Mouse (Mus musculus) frontal cortex, adult 2 months (tissue): Measurements from ENCODE around the gene Bag2. TPM values are rescaled to one million over a fixed set of nuclear protein-coding genes. Genes with fewer than 3 reads are reported as not detected.

Experiments
- DNase-seq, 2 experiments: peaks; one replicate each; pipeline ENCODE4 v3.0.0; 2022; ENCODE audit warnings: low spot score in 1 of 2; ENCODE audit errors: extremely low spot score in 1 of 2
- polyA plus RNA-seq: library from polyadenylated mRNA; depleted of rRNA; stranded (reverse); fragments of >200 nt; gene quantifications from 2 replicates; pipeline ENCODE4 v1.2.3, GENCODE M21; 2012; rRNA removed

Bag2 gene
- polyA plus RNA-seq, 1 experiment, result 14.6 TPM

DNA sequence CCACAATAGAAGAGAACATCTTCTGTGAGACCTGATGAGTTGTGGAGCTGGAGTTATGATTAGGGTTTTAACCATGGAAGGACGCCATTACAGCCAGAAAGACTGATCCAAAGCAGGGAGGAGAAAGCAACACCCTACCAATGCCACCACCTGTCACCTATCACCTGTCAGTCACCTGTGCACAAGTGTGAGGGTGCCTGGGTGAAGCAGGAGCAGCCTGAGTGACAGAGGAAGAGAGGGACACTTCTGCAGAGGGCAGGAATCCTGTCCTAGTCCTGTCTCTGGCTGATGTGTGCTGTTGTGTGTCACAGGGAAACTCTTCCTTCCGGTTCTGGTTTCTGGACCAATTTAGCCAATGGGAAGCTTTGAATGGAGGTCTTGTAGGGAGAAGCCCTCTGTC, 61.6 kb downstream of the Bag2 start:
- no peak for DNase-seq

Other genes starting within 250 kb of the Bag2 start
- gene Prim2, start 88.0 kb downstream of the Bag2 start, polyA plus RNA-seq, result 9.6 and 9.9 TPM in 2 replicates
- 20.3 and 20.9 TPM in 2 replicates for gene Rab23, start 37.9 kb downstream of the Bag2 start, polyA plus RNA-seq
- 22.8 and 25.1 TPM in 2 replicates for gene Zfp451, start 56.8 kb upstream of the Bag2 start, polyA plus RNA-seq
- 93.6 and 97.2 TPM in 2 replicates for gene Bend6, start 150.0 kb upstream of the Bag2 start, polyA plus RNA-seq
- 80.7 and 80.9 TPM in 2 replicates for gene Dst, start 150.4 kb upstream of the Bag2 start, polyA plus RNA-seq